Mouse (Mus musculus): ENCODE measurements around the gene Gm11639. TPM values are rescaled to one million over a fixed set of nuclear protein-coding genes. Genes with fewer than 3 reads are reported as not detected.

The Gm11639 gene
- polyA plus RNA-seq, 1 experiment: 0.02 TPM

- no peak for DNase-seq
- Histone ChIP-seq H3K27me3 (ENCODE audit: control insufficient read depth, insufficient read depth, low read length) (no peaks in the 10 kb centered on the region), H3K27ac (ENCODE audit: insufficient read depth, low read length) (no peak overlapping the region), H3K4me3 (replicated peaks; ENCODE audit: insufficient read depth, low read depth, low read length) (no peak overlapping the region), H3K4me1 (ENCODE audit: control insufficient read depth, insufficient read depth, low read length) (no peaks in the 10 kb centered on the region)
- TF ChIP-seq CTCF (IDR thresholded peaks at IDR 0.05; ENCODE audit: borderline replicate concordance, insufficient read depth, low read depth, low read length): no peak
- TF ChIP-seq POLR2A (IDR thresholded peaks at IDR 0.05; ENCODE audit: borderline replicate concordance, insufficient read depth, low read length): no peak
Observed at GRCm38 (mm10) chr11:105158047-105158446, 472.5 kb downstream of the Gm11639 start.

GRCm38 (mm10) chr11:105159673-105160360 is 474.3 kb downstream of the Gm11639 start:
- TF ChIP-seq POLR2A (IDR thresholded peaks at IDR 0.05; ENCODE audit: borderline replicate concordance, insufficient read depth, low read length): no peak
- TF ChIP-seq CTCF (IDR thresholded peaks at IDR 0.05; ENCODE audit: borderline replicate concordance, insufficient read depth, low read depth, low read length): no peak
- no peak overlapping the region for H3K27ac ChIP-seq (ENCODE audit: insufficient read depth, low read length)
- no peak overlapping the region for H3K4me3 ChIP-seq (replicated peaks; ENCODE audit: insufficient read depth, low read depth, low read length)

GRCm38 (mm10) chr11:105161411-105161810 is 475.9 kb downstream of the Gm11639 start:
- no peaks in the 10 kb centered on the region for H3K27me3 ChIP-seq (ENCODE audit: control insufficient read depth, insufficient read depth, low read length)
- WGBS: 93% methylated on average over 2 of the region's 2 CpGs

More at GRCm38 (mm10) chr11:105159673-105160360, 474.3 kb downstream of the Gm11639 start:
- Histone ChIP-seq H3K4me1 (ENCODE audit: control insufficient read depth, insufficient read depth, low read length) (no peaks in the 10 kb centered on the region), H3K27me3 (ENCODE audit: control insufficient read depth, insufficient read depth, low read length) (no peaks in the 10 kb centered on the region)
- DNase-seq: no peak
- 57% methylated on average over 6 of the region's 6 CpGs for WGBS

GRCm38 (mm10) chr11:105164516-105165510 is 479.3 kb downstream of the Gm11639 start:
- Histone ChIP-seq H3K4me1 (ENCODE audit: control insufficient read depth, insufficient read depth, low read length) (no peaks in the 10 kb centered on the region), H3K27me3 (ENCODE audit: control insufficient read depth, insufficient read depth, low read length) (no peaks in the 10 kb centered on the region), H3K27ac (ENCODE audit: insufficient read depth, low read length) (no peak overlapping the region), H3K4me3 (replicated peaks; ENCODE audit: insufficient read depth, low read depth, low read length) (no peak overlapping the region)
- no peak for DNase-seq
- 86% methylated on average over 69 of the region's 69 CpGs for WGBS
- no peak for TF ChIP-seq POLR2A (IDR thresholded peaks at IDR 0.05; ENCODE audit: borderline replicate concordance, insufficient read depth, low read length)

More at GRCm38 (mm10) chr11:105161411-105161810, 475.9 kb downstream of the Gm11639 start:
- no peak overlapping the region for H3K27ac ChIP-seq (ENCODE audit: insufficient read depth, low read length)
- H3K4me3 ChIP-seq (replicated peaks; ENCODE audit: insufficient read depth, low read depth, low read length): no peak overlapping the region
- DNase-seq: no peak
- H3K4me1 ChIP-seq (ENCODE audit: control insufficient read depth, insufficient read depth, low read length): no peaks in the 10 kb centered on the region
- TF ChIP-seq CTCF (IDR thresholded peaks at IDR 0.05; ENCODE audit: borderline replicate concordance, insufficient read depth, low read depth, low read length) (no peak), POLR2A (IDR thresholded peaks at IDR 0.05; ENCODE audit: borderline replicate concordance, insufficient read depth, low read length) (no peak)

- Histone ChIP-seq H3K27ac (ENCODE audit: insufficient read depth, low read length) (no peak overlapping the region), H3K4me1 (ENCODE audit: control insufficient read depth, insufficient read depth, low read length) (no peaks in the 10 kb centered on the region), H3K27me3 (ENCODE audit: control insufficient read depth, insufficient read depth, low read length) (no peaks in the 10 kb centered on the region), H3K4me3 (replicated peaks; ENCODE audit: insufficient read depth, low read depth, low read length) (no peak overlapping the region)
- TF ChIP-seq POLR2A (IDR thresholded peaks at IDR 0.05; ENCODE audit: borderline replicate concordance, insufficient read depth, low read length) (no peak), CTCF (IDR thresholded peaks at IDR 0.05; ENCODE audit: borderline replicate concordance, insufficient read depth, low read depth, low read length) (no peak)
- 89% methylated on average over 10 of the region's 10 CpGs for WGBS
- DNase-seq: no peak
Observed at GRCm38 (mm10) chr11:105166780-105167179, 481.3 kb downstream of the Gm11639 start.

Other genes with a start within 250 kb of the Gm11639 start
- gene Kansl1, start 216.8 kb upstream of the Gm11639 start, polyA plus RNA-seq (2012; rRNA removed): 87.7 and 91.0 TPM in 2 replicates
- 20.9 and 22.4 TPM in 2 replicates for gene Cdc27, start 135.1 kb upstream of the Gm11639 start, polyA plus RNA-seq (2012; rRNA removed)
- 2.2 and 2.5 TPM in 2 replicates for gene Myl4, start 135.0 kb upstream of the Gm11639 start, polyA plus RNA-seq (2012; rRNA removed)
- gene Itgb3, start 77.7 kb upstream of the Gm11639 start, polyA plus RNA-seq (2012; rRNA removed): 2.0 and 2.1 TPM in 2 replicates